Mouse (Mus musculus) liver, embryonic 11.5 days (tissue): ENCODE results near the gene Arhgef7. TPM values are rescaled to one million over a fixed set of nuclear protein-coding genes. Genes with fewer than 3 reads are reported as not detected.
A peak's percentile ranks its signal among the peaks of the same experiment; 100 is the strongest.

Experiments
- ATAC-seq: fragments of 200-750 bp; cut with Nextera tagmentation; replicated peaks from 2 replicates; pipeline ENCODE4 v1.8.0; 2017; ENCODE audit warnings: moderate number of reproducible peaks, mild to moderate bottlenecking, moderate TSS enrichment, moderate library complexity; ENCODE audit not compliant: low FRiP score
- DNase-seq: peaks from one replicate; pipeline ENCODE4 v3.0.0-alpha.2; 2017; ENCODE audit warnings: low spot score
- H3K27ac ChIP-seq: fragments of 300-500 bp; sonication (generic); 2 replicates; pipeline ENCODE4 v1.5.1; 2014; ENCODE audit warnings: mild to moderate bottlenecking, low read depth, low read length, control low read depth
- H3K27me3 ChIP-seq: fragments of 300-500 bp; sonication (generic); replicated peaks from 2 replicates; pipeline ENCODE4 v1.6.1; 2014; ENCODE audit warnings: low read length, mixed read lengths; ENCODE audit not compliant: control insufficient read depth, insufficient read depth
- H3K36me3 ChIP-seq: fragments of 300-500 bp; sonication (generic); 2 replicates; pipeline ENCODE4 v1.6.1; 2014; ENCODE audit warnings: mild to moderate bottlenecking, low read length, moderate library complexity, mixed read lengths; ENCODE audit not compliant: control insufficient read depth, insufficient read depth
- H3K4me1 ChIP-seq: fragments of 300-500 bp; sonication (generic); replicated peaks from 2 replicates; pipeline ENCODE4 v1.6.1; 2014; ENCODE audit warnings: low read length, mixed read lengths; ENCODE audit not compliant: control insufficient read depth, insufficient read depth
- H3K4me2 ChIP-seq: fragments of 300-500 bp; sonication (generic); 2 replicates; pipeline ENCODE4 v1.6.1; 2014; ENCODE audit warnings: mild to moderate bottlenecking, control low read depth, moderate library complexity
- H3K4me3 ChIP-seq: fragments of 300-500 bp; sonication (generic); 2 replicates; pipeline ENCODE4 v1.5.1; 2014; ENCODE audit warnings: low read depth, low read length, control low read depth
- H3K9ac ChIP-seq: fragments of 300-500 bp; sonication (generic); 2 replicates; pipeline ENCODE4 v1.6.1; 2014; ENCODE audit warnings: low read depth, low read length, control low read depth
- H3K9me3 ChIP-seq: fragments of 300-500 bp; sonication (generic); 2 replicates; pipeline ENCODE4 v1.6.1; 2016; ENCODE audit warnings: low read length, inconsistent platforms, mixed read lengths; ENCODE audit not compliant: control insufficient read depth
- WGBS: fragments of 180-500 bp; shearing (Covaris S2); extraction: QIAGEN DNeasy Blood & Tissue Kit; methylation state at CpG from one replicate; pipeline ENCODE4 v1.1.7; 2014; 5-methylcytosine and 5-hydroxymethylcytosine counted together
- polyA plus RNA-seq: library from polyadenylated mRNA; unstranded; fragments of >200 nt; fragmentation: Nextera tagmentation; extraction: Ambion mirVana; gene quantifications from 2 replicates; pipeline ENCODE4 v1.2.1, GENCODE M21; 2014

Gene Arhgef7
- polyA plus RNA-seq, 1 experiment from 2014 or later = 31.1 TPM

GRCm38 (mm10) chr8:11752338-11752737 is 24.8 kb downstream of the Arhgef7 start:
- ATAC-seq (no peak), DNase-seq (no peak)
- Histone ChIP-seq H3K27ac (no peak overlapping the region), H3K4me3 (no peak overlapping the region), H3K9ac (no peak overlapping the region), H3K27me3 (no peaks in the 10 kb centered on the region), H3K9me3 (no peaks in the 10 kb centered on the region), H3K36me3 (no peaks in the 10 kb centered on the region), H3K4me1 (peaks cover 12% of the 10 kb centered on the region), H3K4me2 (no peak overlapping the region)
- WGBS = 51% methylated on average over 3 of the region's 3 CpGs

- H3K27me3 ChIP-seq = no peaks in the 10 kb centered on the region
- 80% methylated on average over 11 of the region's 11 CpGs for WGBS
- no peak overlapping the region for H3K27ac ChIP-seq
- H3K9ac ChIP-seq = no peak overlapping the region
- no peaks in the 10 kb centered on the region for H3K9me3 ChIP-seq
- no peak overlapping the region for H3K4me3 ChIP-seq
- peaks cover 11% of the 10 kb centered on the region; the same call in 1 of the 2 replicates for H3K4me1 ChIP-seq
- ATAC-seq (no peak), DNase-seq (no peak)
- no peak overlapping the region for H3K4me2 ChIP-seq
- no peaks in the 10 kb centered on the region for H3K36me3 ChIP-seq
Measured at GRCm38 (mm10) chr8:11753155-11753941, 25.8 kb downstream of the Arhgef7 start.

GRCm38 (mm10) chr8:11754723-11755122 is 27.2 kb downstream of the Arhgef7 start:
- Histone ChIP-seq H3K4me3 (no peak overlapping the region), H3K27ac (no peak overlapping the region), H3K4me2 (no peak overlapping the region), H3K36me3 (no peaks in the 10 kb centered on the region), H3K9me3 (no peaks in the 10 kb centered on the region), H3K9ac (no peak overlapping the region), H3K4me1 (peaks cover 13% of the 10 kb centered on the region), H3K27me3 (no peaks in the 10 kb centered on the region)
- ATAC-seq (no peak), DNase-seq (no peak)

GRCm38 (mm10) chr8:11755873-11756272 is 28.4 kb downstream of the Arhgef7 start:
- 18% methylated on average over 5 of the region's 5 CpGs for WGBS

DNA sequence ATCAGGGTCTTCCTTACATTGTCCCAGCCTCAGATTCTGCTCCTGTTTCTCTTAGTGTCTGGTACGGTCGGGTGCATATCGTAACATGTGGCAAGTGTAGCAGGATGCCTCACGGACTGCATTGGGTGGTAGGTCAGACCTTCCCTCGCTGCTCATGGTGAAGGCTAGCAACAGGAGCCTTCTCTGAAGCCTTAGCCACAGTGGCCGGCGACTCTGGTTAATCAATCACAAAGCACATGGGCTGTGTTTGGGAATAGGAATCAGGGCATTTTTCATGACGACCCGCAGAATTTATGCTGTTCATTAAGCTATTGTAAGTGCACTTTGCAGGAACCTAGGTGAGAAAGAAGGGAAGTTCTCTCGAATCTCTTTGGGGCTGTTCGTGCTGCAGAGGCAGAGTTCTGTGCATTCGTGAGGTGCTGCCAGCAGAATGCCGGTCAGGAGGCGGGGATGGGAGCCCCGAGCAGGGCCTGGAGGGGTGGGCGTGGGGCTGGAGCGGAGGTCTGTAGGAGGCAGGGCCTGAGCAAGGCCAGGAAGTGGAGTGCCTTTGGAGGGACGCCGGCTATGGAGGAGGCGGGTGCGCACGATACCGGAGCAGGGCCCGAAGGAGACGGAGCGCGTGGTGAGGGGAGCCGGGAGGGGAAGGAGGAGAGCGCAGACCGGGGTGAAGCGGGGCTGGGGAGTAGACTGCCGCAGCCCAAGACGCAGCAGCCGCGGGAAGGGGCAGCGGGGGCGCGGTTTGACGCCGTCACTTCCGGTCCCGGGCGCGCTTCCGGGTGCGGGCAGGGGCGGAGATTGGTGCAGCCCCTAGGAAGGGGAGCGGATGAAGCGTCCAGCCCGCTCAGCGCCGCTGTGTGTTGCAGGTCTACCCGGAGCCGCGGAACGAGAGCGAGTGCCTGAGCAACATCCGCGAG is 30.3 kb downstream of the Arhgef7 start:
- H3K36me3 ChIP-seq = no peaks in the 10 kb centered on the region; the same call in 1 of the 2 replicates
- H3K27me3 ChIP-seq = no peaks in the 10 kb centered on the region
- DNase-seq = peak; percentile 96
- peak overlapping the region; percentile 96 for H3K4me2 ChIP-seq
- H3K4me1 ChIP-seq = peaks cover 13% of the 10 kb centered on the region
- no peaks in the 10 kb centered on the region for H3K9me3 ChIP-seq
- peak; percentile 91 for ATAC-seq
- peak overlapping the region; percentile 79 for H3K27ac ChIP-seq
- peak overlapping the region; percentile 93 for H3K9ac ChIP-seq
- 2% methylated on average over 59 of the region's 59 CpGs for WGBS
- H3K4me3 ChIP-seq = peak overlapping the region; percentile 93

More at GRCm38 (mm10) chr8:11755873-11756272, 28.4 kb downstream of the Arhgef7 start:
- H3K4me1 ChIP-seq = peaks cover 13% of the 10 kb centered on the region
- no peaks in the 10 kb centered on the region for H3K27me3 ChIP-seq
- H3K9me3 ChIP-seq = no peaks in the 10 kb centered on the region
- ATAC-seq (no peak), DNase-seq (peak; percentile 61)
- H3K36me3 ChIP-seq = no peaks in the 10 kb centered on the region
- H3K27ac ChIP-seq = no peak overlapping the region
- H3K4me3 ChIP-seq = no peak overlapping the region
- H3K4me2 ChIP-seq = no peak overlapping the region
- H3K9ac ChIP-seq = no peak overlapping the region

DNA sequence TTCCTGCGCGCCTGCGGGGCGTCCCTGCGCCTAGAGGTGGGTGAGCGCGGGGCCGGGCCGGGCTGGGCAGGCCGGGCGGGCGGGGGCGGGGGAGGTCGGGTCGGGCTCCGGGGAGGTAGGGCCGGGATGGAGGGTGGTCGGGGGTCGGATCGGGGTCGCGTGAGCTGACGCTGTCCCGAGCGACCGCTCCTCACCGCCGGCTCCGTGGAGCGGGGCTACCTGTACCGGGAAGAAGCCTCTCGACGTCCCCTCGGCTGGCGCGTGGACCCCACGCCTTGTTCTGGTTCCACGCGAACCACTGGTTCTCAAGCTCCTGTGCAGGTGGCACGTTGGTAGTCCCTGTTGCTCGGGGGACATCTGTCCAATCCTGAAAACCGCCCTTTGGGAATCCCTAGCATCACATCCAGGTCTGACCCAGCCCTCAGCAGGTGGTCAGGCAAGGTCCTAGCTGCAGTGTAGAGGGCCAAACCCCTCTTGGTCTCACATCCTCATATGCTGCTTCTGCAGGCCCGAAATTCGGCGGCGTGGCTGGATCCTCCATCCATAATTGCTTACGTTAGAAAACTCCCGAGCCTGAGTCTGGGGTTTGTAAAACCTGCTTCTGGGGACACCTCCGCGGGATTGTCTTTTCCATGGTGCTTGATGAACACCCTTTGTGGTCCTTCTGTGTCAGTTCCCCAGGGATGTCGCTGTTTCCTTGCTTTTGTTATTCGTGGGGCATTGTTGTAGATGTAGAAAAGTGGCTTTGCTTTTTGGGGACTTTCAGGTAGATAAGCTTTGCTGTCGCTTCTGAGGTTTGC is 31.2 kb downstream of the Arhgef7 start:
- Histone ChIP-seq H3K4me1 (peaks cover 13% of the 10 kb centered on the region), H3K4me3 (peak overlapping the region; percentile 93), H3K4me2 (peak overlapping the region; percentile 96), H3K27me3 (no peaks in the 10 kb centered on the region), H3K9ac (peak overlapping the region; percentile 93), H3K27ac (peak overlapping the region; percentile 79), H3K36me3 (no peaks in the 10 kb centered on the region; the same call in 1 of the 2 replicates), H3K9me3 (no peaks in the 10 kb centered on the region)
- DNase-seq (peak; percentile 47), ATAC-seq (no peak)
- 1% methylated on average over 45 of the region's 53 CpGs for WGBS

- DNase-seq (no peak), ATAC-seq (no peak)
Measured at GRCm38 (mm10) chr8:11761551-11761950, 34.0 kb downstream of the Arhgef7 start.

DNA sequence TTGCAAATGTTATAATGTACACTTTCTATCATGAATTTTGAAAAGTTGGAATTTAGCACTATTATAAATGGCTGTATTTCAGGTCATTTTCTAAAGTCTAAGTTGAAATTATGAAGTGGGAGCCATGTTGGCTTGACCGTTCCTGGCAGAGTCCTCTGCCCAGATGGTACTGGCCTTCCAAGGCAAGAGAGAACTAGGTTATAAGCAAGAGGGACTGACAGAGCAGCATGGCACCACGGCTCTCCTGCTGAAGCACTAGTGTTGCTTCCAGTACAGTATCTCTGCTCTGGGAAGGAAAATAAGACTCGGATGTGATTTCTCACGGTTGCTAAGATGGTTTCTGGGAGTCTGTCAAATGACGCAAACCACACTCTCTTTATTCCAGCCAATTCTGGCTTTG is 34.5 kb downstream of the Arhgef7 start:
- no peak overlapping the region for H3K9ac ChIP-seq
- no peak overlapping the region for H3K27ac ChIP-seq
- no peak for ATAC-seq
- no peaks in the 10 kb centered on the region for H3K27me3 ChIP-seq
- no peak overlapping the region for H3K4me2 ChIP-seq
- no peaks in the 10 kb centered on the region for H3K9me3 ChIP-seq
- no peaks in the 10 kb centered on the region; the same call in 1 of the 2 replicates for H3K36me3 ChIP-seq
- H3K4me1 ChIP-seq = peaks cover 13% of the 10 kb centered on the region
- no peak for DNase-seq
- H3K4me3 ChIP-seq = no peak overlapping the region
- WGBS = 87% methylated on average over 5 of the region's 5 CpGs

More at GRCm38 (mm10) chr8:11761551-11761950, 34.0 kb downstream of the Arhgef7 start:
- no peaks in the 10 kb centered on the region for H3K27me3 ChIP-seq
- no peak overlapping the region for H3K9ac ChIP-seq
- no peaks in the 10 kb centered on the region for H3K9me3 ChIP-seq
- 92% methylated on average over 6 of the region's 6 CpGs for WGBS
- no peak overlapping the region for H3K4me2 ChIP-seq
- H3K36me3 ChIP-seq = no peaks in the 10 kb centered on the region; the same call in 1 of the 2 replicates
- H3K27ac ChIP-seq = no peak overlapping the region
- peaks cover 13% of the 10 kb centered on the region for H3K4me1 ChIP-seq
- H3K4me3 ChIP-seq = no peak overlapping the region
